In genomic region chr8:127860891-127861290, GRCm38 (mm10) we compare ENCODE assay signal across 15 mouse cellular contexts.
A peak's percentile ranks its signal among the peaks of the same experiment; 100 is the strongest.
DNase-seq lines count a peak whose midpoint lies in the region; ATAC-seq lines count a peak whose summit lies in the region.
"Had no signal": no experiment of that assay in that cellular context is flagged by ENCODE, and none has a peak within 500 bp of the region (broad histone marks: within the 10 kb centered on the region; RNA-seq: fewer than 3 reads in every experiment).

No protein-coding gene starts in this region.

- peak; percentile 37 for ATAC-seq in CD4-positive, CD25-positive, alpha-beta regulatory T cell, adult 4 months
- ATAC-seq: liver, embryonic 12.5 days; midbrain, embryonic 15.5 days had no signal

- peak; percentile 26 for DNase-seq in gastrocnemius, adult 18-20 months (ENCODE audit: low spot score)
- DNase-seq in gastrocnemius, postnatal 4 days (ENCODE audit: low spot score in 2 of 2) = no peak
- peak; percentile 19 to 30 for DNase-seq in kidney, postnatal 36 days
- no peak for DNase-seq in kidney, adult 11 months
- DNase-seq in lung, postnatal 14 days = peak; percentile 34
- DNase-seq in adrenal gland, postnatal 36 days = no peak
- DNase-seq in natural killer cell, adult 2 months (ENCODE audit: low spot score in 2 of 2) = no peak
- DNase-seq: adrenal gland, adult 8-10 months; cerebellum, postnatal 36 days; kidney, adult 8-10 months; layer of hippocampus, adult 9-11 months; right cerebral cortex, postnatal 25 days had no signal

Comparison
In these comparisons a context has a peak if more than half of its experiments do, and no peak if none do; other contexts are left out.
1. DNase-seq: peak in gastrocnemius, adult 18-20 months (single experiment), kidney, postnatal 36 days (2 of 2) and lung, postnatal 14 days (single experiment); none in gastrocnemius, postnatal 4 days (0 of 2), kidney, adult 11 months (single experiment), adrenal gland, postnatal 36 days (0 of 2) and natural killer cell, adult 2 months (0 of 2).